Mouse (Mus musculus) erythroblast, embryonic 14.5 days (primary cell): ENCODE data around the gene Usb1. TPM values are rescaled to one million over a fixed set of nuclear protein-coding genes. Genes with fewer than 3 reads are reported as not detected.

Experiments
- H3K27me3 ChIP-seq: 2 replicates; pipeline ENCODE4 v1.6.1; 2012; ENCODE audit warnings: inconsistent platforms; ENCODE audit not compliant: control insufficient read depth
- H3K36me3 ChIP-seq: 2 replicates; pipeline ENCODE4 v1.6.1; 2012; ENCODE audit warnings: mild to moderate bottlenecking, inconsistent platforms; ENCODE audit not compliant: control insufficient read depth
- H3K4me1 ChIP-seq: 2 replicates; pipeline ENCODE4 v1.6.1; 2012; ENCODE audit warnings: inconsistent platforms; ENCODE audit not compliant: control insufficient read depth
- H3K4me3 ChIP-seq: replicated peaks from 2 replicates; pipeline ENCODE3; 2012; ENCODE audit warnings: moderate library complexity, mild to moderate bottlenecking, inconsistent platforms
- H3K9me3 ChIP-seq: 2 replicates; pipeline ENCODE4 v1.6.1; 2012; ENCODE audit warnings: low read length, inconsistent platforms, mixed read lengths; ENCODE audit not compliant: control insufficient read depth
- GATA1 ChIP-seq: IDR thresholded peaks from 2 replicates; pipeline ENCODE4 v1.6.1; 2012; ENCODE audit warnings: low read length, inconsistent platforms, mixed read lengths
- TAL1 ChIP-seq: IDR thresholded peaks from 3 replicates; pipeline ENCODE4 v1.6.1; 2012; ENCODE audit warnings: low read length, inconsistent platforms, mixed read lengths
- polyA plus RNA-seq: library from polyadenylated mRNA; stranded (reverse); fragments of >175 nt; gene quantifications from 2 replicates; pipeline ENCODE4 v1.2.3, GENCODE M21; 2012

Usb1 gene
- polyA plus RNA-seq = 0.40 and 0.78 TPM in 2 replicates

DNA sequence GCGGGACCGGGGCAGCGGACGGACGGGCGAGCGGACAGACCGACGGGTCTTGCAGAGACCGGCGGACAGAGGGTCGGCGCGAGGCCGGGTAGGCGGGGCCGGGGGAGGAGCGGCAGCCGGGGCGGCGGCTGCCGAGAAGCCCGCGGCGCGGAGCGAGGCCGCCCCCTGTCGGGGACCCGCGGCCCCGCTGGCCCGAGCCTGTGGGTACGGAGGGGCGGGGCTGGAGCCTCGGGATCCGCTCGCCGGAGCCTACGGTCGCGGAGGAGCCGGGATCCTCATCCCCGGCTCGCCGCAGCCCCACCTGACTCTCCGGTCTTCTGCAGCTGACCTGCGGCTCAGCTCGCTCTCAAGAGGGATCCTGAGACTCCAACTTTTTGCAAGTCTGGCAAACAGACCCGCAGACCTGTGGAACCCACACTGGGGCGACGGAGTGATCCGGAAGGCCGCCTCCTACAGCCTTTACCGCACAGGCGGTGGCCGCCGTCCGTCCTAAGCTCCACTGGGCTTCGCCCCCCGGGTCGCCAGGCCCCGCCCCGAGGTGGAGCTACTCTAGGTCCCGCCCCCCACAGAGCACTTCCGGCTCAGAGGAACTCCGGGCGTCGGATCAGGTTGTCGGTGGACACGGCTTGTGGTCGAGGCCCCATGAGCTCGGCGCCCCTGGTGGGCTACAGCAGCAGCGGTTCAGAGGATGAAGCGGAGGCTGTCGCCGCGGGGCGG, at the start of gene Usb1, which contains the start of gene Zfp319:
TSS of gene Usb1 (plus strand) at position 565 of the 717 bp plus-strand sequence.
TSS of gene Zfp319 (minus strand) at position 231 of the 717 bp plus-strand sequence.
- Histone ChIP-seq H3K4me3 (peak within 1 kb of the TSS; percentile 85), H3K27me3 (no peaks in the 10 kb centered on the region), H3K4me1 (peaks cover 34% of the 10 kb centered on the region), H3K36me3 (peaks cover 46% of the 10 kb centered on the region), H3K9me3 (peaks cover 13% of the 10 kb centered on the region)
- TF ChIP-seq GATA1 = no peak
- TF ChIP-seq TAL1 = no peak

GRCm38 (mm10) chr8:95289066-95289650, 42.9 kb upstream of the Usb1 start:
- H3K27me3 ChIP-seq = no peaks in the 10 kb centered on the region
- H3K4me1 ChIP-seq = no peaks in the 10 kb centered on the region
- no peaks in the 10 kb centered on the region for H3K9me3 ChIP-seq
- no peak for TF ChIP-seq TAL1
- no peak for TF ChIP-seq GATA1
- H3K36me3 ChIP-seq = no peaks in the 10 kb centered on the region
- H3K4me3 ChIP-seq = no peak overlapping the region

- H3K4me3 ChIP-seq = no peak overlapping the region
- no peaks in the 10 kb centered on the region for H3K4me1 ChIP-seq
- no peak for TF ChIP-seq TAL1
- TF ChIP-seq GATA1 = no peak
These were observed 38.9 kb upstream of the Usb1 start for GRCm38 (mm10) chr8:95293172-95293571.

GRCm38 (mm10) chr8:95293891-95294290, 38.2 kb upstream of the Usb1 start:
- Histone ChIP-seq H3K4me3 (no peak overlapping the region), H3K4me1 (no peaks in the 10 kb centered on the region), H3K36me3 (no peaks in the 10 kb centered on the region), H3K9me3 (no peaks in the 10 kb centered on the region), H3K27me3 (no peaks in the 10 kb centered on the region)
- TF ChIP-seq TAL1 (no peak), GATA1 (no peak)

More at GRCm38 (mm10) chr8:95293172-95293571, 38.9 kb upstream of the Usb1 start:
- H3K9me3 ChIP-seq = no peaks in the 10 kb centered on the region
- no peaks in the 10 kb centered on the region for H3K36me3 ChIP-seq
- H3K27me3 ChIP-seq = no peaks in the 10 kb centered on the region

DNA sequence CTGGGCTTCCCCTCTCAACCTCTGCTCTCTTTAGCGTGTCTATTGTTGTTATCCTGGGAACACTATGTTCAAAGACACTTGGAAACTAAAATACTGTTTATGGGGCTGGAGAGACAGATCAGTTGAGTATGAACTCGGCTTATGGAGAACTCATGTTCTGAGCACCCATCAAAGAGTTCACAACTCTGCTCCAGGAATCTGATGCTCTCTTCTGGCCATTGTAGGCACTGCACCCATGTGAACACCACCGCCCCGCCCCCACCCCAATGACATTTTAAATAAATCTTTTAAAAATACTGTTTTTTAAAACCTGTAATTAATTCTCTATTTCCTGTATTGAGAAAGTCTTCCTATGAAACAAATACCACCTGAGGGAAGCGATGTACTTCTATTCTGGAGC, 29.7 kb upstream of the Usb1 start:
- no peak for TF ChIP-seq TAL1
- Histone ChIP-seq H3K4me3 (no peak overlapping the region), H3K36me3 (no peaks in the 10 kb centered on the region), H3K9me3 (no peaks in the 10 kb centered on the region), H3K4me1 (no peaks in the 10 kb centered on the region), H3K27me3 (no peaks in the 10 kb centered on the region)

- Histone ChIP-seq H3K27me3 (no peaks in the 10 kb centered on the region), H3K4me1 (no peaks in the 10 kb centered on the region), H3K4me3 (no peak overlapping the region), H3K9me3 (no peaks in the 10 kb centered on the region), H3K36me3 (no peaks in the 10 kb centered on the region)
- TF ChIP-seq GATA1 (no peak), TAL1 (no peak)
These were observed 26.6 kb upstream of the Usb1 start for GRCm38 (mm10) chr8:95305526-95305925.

GRCm38 (mm10) chr8:95306431-95306830, 25.7 kb upstream of the Usb1 start, which contains the start of gene Cngb1:
Cngb1 (minus strand) TSS chr8:95306585.
- no peak within 1 kb of the TSS for H3K4me3 ChIP-seq
- no peaks in the 10 kb centered on the region for H3K9me3 ChIP-seq
- TF ChIP-seq TAL1 (no peak), GATA1 (no peak)
- no peaks in the 10 kb centered on the region for H3K27me3 ChIP-seq
- H3K4me1 ChIP-seq = no peaks in the 10 kb centered on the region
- H3K36me3 ChIP-seq = no peaks in the 10 kb centered on the region

- Histone ChIP-seq H3K4me1 (no peaks in the 10 kb centered on the region), H3K4me3 (no peak within 1 kb of the TSS), H3K9me3 (no peaks in the 10 kb centered on the region), H3K27me3 (0 out of 2 replicates have a peak, but pooled peaks cover 2% of the 10 kb centered on the region), H3K36me3 (no peaks in the 10 kb centered on the region)
- no peak for TF ChIP-seq GATA1
- no peak for TF ChIP-seq TAL1
These were observed 21.6 kb upstream of the Usb1 start, which contains the start of gene Tepp for GRCm38 (mm10) chr8:95310342-95310970. Tepp (plus strand) TSS chr8:95310566.

- Histone ChIP-seq H3K36me3 (no peaks in the 10 kb centered on the region), H3K27me3 (0 out of 2 replicates have a peak, but pooled peaks cover 2% of the 10 kb centered on the region), H3K4me1 (no peaks in the 10 kb centered on the region), H3K4me3 (no peak overlapping the region), H3K9me3 (no peaks in the 10 kb centered on the region)
- TF ChIP-seq TAL1 = no peak
- no peak for TF ChIP-seq GATA1
These were observed 19.2 kb upstream of the Usb1 start for GRCm38 (mm10) chr8:95312836-95313235.
